Mouse (Mus musculus) kidney, postnatal 0 days (tissue): ENCODE measurements around the gene Fam240b. TPM values are rescaled to one million over a fixed set of nuclear protein-coding genes. Genes with fewer than 3 reads are reported as not detected.

Experiments
- ATAC-seq: fragments of 200-750 bp; cut with Nextera tagmentation; replicated peaks from 2 replicates; pipeline ENCODE4 v1.8.0; 2017; ENCODE audit warnings: low read depth, moderate number of reproducible peaks, moderate TSS enrichment, moderate library complexity; ENCODE audit not compliant: low FRiP score
- DNase-seq: peaks from one replicate; pipeline ENCODE4 v3.0.0-alpha.2; 2016; ENCODE audit warnings: low spot score
- H3K27ac ChIP-seq: fragments of 300-500 bp; sonication (generic); 2 replicates; pipeline ENCODE4 v1.5.1; 2014; ENCODE audit warnings: mild to moderate bottlenecking
- H3K27me3 ChIP-seq: fragments of 300-500 bp; sonication (generic); 2 replicates; pipeline ENCODE4 v1.6.1; 2014; ENCODE audit warnings: low read length, mixed read lengths; ENCODE audit not compliant: insufficient read depth
- H3K36me3 ChIP-seq: fragments of 300-500 bp; sonication (generic); 2 replicates; pipeline ENCODE4 v1.6.1; 2014; ENCODE audit warnings: low read length, mixed read lengths; ENCODE audit not compliant: insufficient read depth
- H3K4me1 ChIP-seq: fragments of 300-500 bp; sonication (generic); replicated peaks from 2 replicates; pipeline ENCODE4 v1.6.1; 2014; ENCODE audit warnings: antibody characterized with exemption, low read length, mixed read lengths; ENCODE audit not compliant: insufficient read depth
- H3K4me2 ChIP-seq: fragments of 300-500 bp; sonication (generic); 2 replicates; pipeline ENCODE4 v1.6.1; 2014; ENCODE audit warnings: mild to moderate bottlenecking, low read length, moderate library complexity, mixed read lengths
- H3K4me3 ChIP-seq: fragments of 300-500 bp; sonication (generic); replicated peaks from 2 replicates; pipeline ENCODE4 v1.5.1; 2014; ENCODE audit warnings: low read depth, low read length
- H3K9ac ChIP-seq: fragments of 300-500 bp; sonication (generic); 2 replicates; pipeline ENCODE4 v1.6.1; 2014; ENCODE audit warnings: low read depth, low read length
- H3K9me3 ChIP-seq: fragments of 300-500 bp; sonication (generic); replicated peaks from 2 replicates; pipeline ENCODE4 v1.6.1; 2016; ENCODE audit warnings: low read length, inconsistent platforms, mixed read lengths
- CTCF ChIP-seq: IDR thresholded peaks from 2 replicates; pipeline ENCODE4 v1.5.1; 2016; ENCODE audit warnings: antibody characterized with exemption, low read depth, mild to moderate bottlenecking, moderate library complexity
- WGBS: fragments of 180-500 bp; shearing (Covaris S2); extraction: QIAGEN DNeasy Blood & Tissue Kit; methylation state at CpG from one replicate; pipeline ENCODE4 v1.1.7; 2014; 5-methylcytosine and 5-hydroxymethylcytosine counted together
- polyA plus RNA-seq: library from polyadenylated mRNA; unstranded; fragments of >200 nt; fragmentation: Nextera tagmentation; extraction: Ambion mirVana; gene quantifications from 2 replicates; pipeline ENCODE4 v1.2.1, GENCODE M21; 2015

Gene Fam240b
- polyA plus RNA-seq, 1 experiment from 2014 or later = 0.28 TPM

DNA sequence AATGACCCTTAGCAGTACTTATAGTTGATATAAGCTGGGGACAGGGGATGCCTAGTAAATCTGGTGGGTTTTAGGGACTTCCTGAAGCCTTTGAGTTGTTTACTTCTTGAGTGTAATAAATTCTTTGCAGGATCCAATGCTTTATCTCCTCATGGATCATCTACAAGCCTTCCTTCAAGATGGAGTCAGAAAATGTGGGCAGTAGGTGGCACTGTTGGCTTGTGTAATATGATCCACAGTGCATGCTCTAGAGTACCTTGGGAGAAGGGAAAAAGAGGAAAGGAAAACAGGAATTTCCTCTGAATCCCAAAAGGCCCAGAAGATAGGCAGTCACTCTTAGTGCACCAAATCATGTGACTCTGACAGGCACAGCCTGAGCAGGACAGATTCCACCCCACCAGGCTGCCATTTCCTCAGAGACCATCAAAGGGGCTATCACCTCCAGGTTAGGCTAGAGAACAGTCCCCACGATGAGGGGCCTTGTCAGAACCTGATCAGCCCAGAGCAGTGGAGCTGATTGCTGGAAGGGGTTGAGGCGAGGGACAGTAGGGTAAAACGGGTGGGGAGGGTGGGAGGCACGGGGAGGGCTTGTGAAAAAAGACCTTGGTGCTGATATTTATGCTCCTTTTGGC lies 54.2 kb downstream of the Fam240b start:
- Histone ChIP-seq H3K27ac (no peak overlapping the region), H3K4me3 (no peak overlapping the region), H3K4me2 (no peak overlapping the region), H3K9me3 (no peaks in the 10 kb centered on the region), H3K36me3 (no peaks in the 10 kb centered on the region), H3K9ac (no peak overlapping the region), H3K27me3 (no peaks in the 10 kb centered on the region), H3K4me1 (no peaks in the 10 kb centered on the region)
- peak; percentile 49 for ATAC-seq
- DNase-seq = peak; percentile 75
- 44% methylated on average over 4 of the region's 4 CpGs for WGBS
- TF ChIP-seq CTCF = peak; percentile 77

DNA sequence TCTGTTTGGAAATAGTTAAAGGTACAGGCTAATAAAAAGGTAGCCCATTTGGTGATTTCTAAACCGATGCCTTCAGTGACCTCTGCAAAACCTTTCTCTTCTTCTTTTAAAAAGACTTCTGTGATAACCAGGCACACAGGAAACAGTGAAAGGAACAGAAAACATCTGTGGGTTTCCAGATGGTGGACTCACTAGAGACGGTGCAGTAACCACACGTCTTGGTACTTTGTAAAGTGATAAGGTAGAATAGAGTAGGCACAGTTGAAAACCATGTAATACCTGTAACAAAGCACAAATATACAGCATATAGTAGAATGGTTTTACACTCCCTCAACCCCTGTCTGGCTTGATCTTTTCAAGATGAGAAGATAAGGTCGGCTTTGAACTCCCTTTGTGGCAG lies 57.0 kb downstream of the Fam240b start:
- Histone ChIP-seq H3K4me3 (no peak overlapping the region), H3K4me2 (no peak overlapping the region), H3K36me3 (no peaks in the 10 kb centered on the region), H3K9me3 (no peaks in the 10 kb centered on the region), H3K4me1 (no peaks in the 10 kb centered on the region), H3K27me3 (no peaks in the 10 kb centered on the region), H3K27ac (no peak overlapping the region), H3K9ac (no peak overlapping the region)
- TF ChIP-seq CTCF = no peak
- 59% methylated on average over 4 of the region's 4 CpGs for WGBS
- ATAC-seq = no peak
- no peak for DNase-seq

DNA sequence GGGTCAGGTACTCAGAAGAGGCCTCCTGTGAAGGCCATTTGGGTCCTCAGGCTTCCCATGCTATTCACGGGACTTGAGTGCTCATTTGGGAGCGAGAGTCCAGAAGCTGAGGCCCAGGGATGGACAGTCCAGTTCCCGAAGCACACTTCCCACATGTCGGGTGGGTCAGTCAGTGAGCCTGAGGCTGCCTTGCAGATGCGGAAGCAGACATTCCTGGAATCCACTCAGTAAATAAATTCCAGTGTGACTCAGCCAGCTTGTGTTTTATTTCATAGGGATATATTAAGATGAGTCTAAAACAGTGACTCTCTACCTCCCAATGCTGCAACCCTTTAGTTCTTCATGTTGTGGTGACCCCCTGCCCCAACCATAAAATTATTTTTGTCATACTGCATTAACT lies 58.1 kb downstream of the Fam240b start:
- DNase-seq (no peak), ATAC-seq (no peak)
- H3K4me3 ChIP-seq = no peak overlapping the region
- 77% methylated on average over 5 of the region's 5 CpGs for WGBS
- H3K9ac ChIP-seq = no peak overlapping the region
- no peaks in the 10 kb centered on the region for H3K36me3 ChIP-seq
- no peaks in the 10 kb centered on the region for H3K27me3 ChIP-seq
- H3K4me2 ChIP-seq = no peak overlapping the region
- TF ChIP-seq CTCF = no peak
- H3K27ac ChIP-seq = no peak overlapping the region
- H3K9me3 ChIP-seq = no peaks in the 10 kb centered on the region
- no peaks in the 10 kb centered on the region for H3K4me1 ChIP-seq

DNA sequence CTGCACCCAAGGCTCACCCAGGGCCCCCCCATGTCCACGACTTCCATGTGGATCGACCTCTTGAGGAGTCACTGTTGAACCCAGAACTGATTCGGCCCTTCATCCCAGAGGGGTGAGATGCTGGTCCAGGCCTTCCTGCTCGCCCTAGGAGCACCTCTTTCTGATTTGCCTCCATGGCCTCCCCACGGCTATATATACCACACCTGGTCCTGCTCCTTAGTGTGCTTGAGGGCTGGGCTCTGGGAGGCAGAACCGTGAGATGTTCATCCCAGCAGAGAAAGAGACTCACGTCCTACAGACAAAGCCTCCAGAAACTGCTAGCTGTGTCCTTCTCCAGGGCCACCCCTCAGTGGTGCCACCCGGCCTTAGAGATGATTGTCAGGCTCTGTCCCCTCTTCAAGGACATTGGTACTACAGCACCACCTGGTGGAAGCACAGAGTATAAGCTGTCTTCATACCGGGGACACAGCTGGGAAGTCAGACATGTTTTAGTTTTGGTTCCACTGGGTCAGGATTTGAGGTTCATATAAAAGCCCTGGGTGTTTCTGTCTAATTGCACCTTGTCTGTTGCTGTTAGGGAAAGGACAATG lies 58.6 kb downstream of the Fam240b start:
- Histone ChIP-seq H3K27me3 (no peaks in the 10 kb centered on the region), H3K4me2 (no peak overlapping the region), H3K27ac (no peak overlapping the region), H3K4me1 (no peaks in the 10 kb centered on the region), H3K36me3 (no peaks in the 10 kb centered on the region), H3K9me3 (no peaks in the 10 kb centered on the region), H3K4me3 (no peak overlapping the region), H3K9ac (no peak overlapping the region)
- peak; percentile 90 for DNase-seq
- peak; percentile 51 for ATAC-seq
- 61% methylated on average over 9 of the region's 9 CpGs for WGBS
- TF ChIP-seq CTCF = peak; percentile 95

DNA sequence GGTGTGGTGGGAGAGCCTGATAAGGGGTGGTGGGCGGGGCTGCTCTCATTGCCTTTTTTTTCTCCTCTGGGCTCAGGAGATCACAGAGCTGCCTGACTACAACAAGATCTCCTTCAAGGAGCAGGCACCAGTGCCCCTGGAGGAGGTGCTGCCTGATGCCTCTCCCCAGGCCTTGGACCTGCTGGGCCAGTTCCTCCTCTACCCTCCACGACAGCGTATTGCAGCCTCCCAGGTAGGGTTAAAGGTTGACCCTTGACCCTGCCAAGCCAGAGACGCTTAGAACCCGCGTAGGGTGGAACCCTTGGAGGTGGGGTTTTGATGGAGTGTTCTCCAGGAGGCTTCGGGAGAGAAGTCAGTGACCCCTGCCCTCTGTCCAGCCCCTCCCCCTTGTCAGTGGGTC lies 59.8 kb downstream of the Fam240b start:
- no peak overlapping the region for H3K9ac ChIP-seq
- no peaks in the 10 kb centered on the region for H3K27me3 ChIP-seq
- no peak for TF ChIP-seq CTCF
- DNase-seq (no peak), ATAC-seq (0 out of 2 replicates have a peak, but pooled peaks have one; percentile 16)
- 0 out of 2 replicates have a peak, but pooled peaks cover 3% of the 10 kb centered on the region for H3K4me1 ChIP-seq
- no peaks in the 10 kb centered on the region for H3K9me3 ChIP-seq
- no peak overlapping the region for H3K27ac ChIP-seq
- no peak overlapping the region for H3K4me2 ChIP-seq
- no peak overlapping the region for H3K4me3 ChIP-seq
- 62% methylated on average over 7 of the region's 7 CpGs for WGBS
- no peaks in the 10 kb centered on the region for H3K36me3 ChIP-seq

DNA sequence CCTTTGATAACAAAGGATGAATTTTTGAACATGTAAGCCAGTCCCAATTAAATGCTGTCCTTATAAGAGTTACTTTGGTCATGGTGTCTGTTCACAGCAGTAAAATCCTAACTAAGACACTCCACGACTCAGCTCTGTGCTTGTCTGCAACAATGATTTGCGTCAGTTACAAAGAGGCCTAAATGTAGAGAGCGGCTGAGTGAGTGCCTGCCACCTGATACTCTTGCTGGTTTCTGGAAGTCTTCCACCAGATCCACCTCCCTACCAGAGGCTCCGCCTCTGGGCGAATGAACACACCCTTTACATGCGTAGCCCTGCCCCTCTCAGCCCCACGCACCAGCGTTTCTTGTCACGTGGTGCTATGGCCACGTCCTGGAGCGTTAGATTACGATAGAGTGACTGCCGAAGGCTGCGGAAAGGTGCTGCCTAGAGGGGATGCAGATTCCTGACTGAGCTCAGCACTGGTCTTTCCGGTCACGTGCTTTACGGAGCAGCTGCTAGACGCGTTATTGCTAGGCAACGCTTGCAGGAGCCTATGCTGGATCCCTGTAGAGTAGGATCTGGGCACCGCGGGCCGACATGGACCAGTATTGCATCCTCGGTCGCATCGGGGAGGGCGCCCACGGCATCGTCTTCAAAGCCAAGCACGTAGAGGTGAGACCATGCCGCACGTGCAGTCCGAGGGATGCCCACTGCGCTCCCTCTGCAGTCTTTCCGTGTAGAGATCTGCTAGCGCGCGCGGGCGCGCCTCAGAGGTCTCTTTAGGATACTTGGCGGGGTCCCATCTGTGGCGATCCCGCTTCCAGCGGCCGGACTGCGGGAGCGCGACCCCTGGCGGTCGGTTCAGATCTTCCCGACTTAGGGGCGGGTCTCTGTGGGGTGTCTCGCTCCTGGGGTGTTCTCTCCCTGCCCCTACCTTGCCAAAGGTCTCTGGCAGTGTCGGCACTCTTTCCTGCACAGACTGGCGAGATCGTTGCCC lies 65.3 kb downstream of the Fam240b start, which contains the start of gene Cdk20:
Cdk20 (plus strand) TSS at position 298 of the 979 bp plus-strand sequence.
- peak; percentile 86 for TF ChIP-seq CTCF
- Histone ChIP-seq H3K36me3 (no peaks in the 10 kb centered on the region), H3K27ac (peak within 1 kb of the TSS; percentile 87), H3K9me3 (no peaks in the 10 kb centered on the region), H3K4me2 (peak within 1 kb of the TSS; percentile 90), H3K27me3 (no peaks in the 10 kb centered on the region), H3K9ac (peak within 1 kb of the TSS; percentile 64), H3K4me3 (peak within 1 kb of the TSS; percentile 59), H3K4me1 (0 out of 2 replicates have a peak, but pooled peaks cover 3% of the 10 kb centered on the region)
- DNase-seq = peak; percentile 98
- peak; percentile 100 for ATAC-seq
- WGBS = under 1% methylated on average over 54 of the region's 57 CpGs

Other genes with a start within 250 kb of the Fam240b start
- 7.3 and 8.5 TPM in 2 replicates for gene Cdc14b, start 222.5 kb downstream of the Fam240b start, polyA plus RNA-seq
- gene Aaed1, start 185.1 kb downstream of the Fam240b start, polyA plus RNA-seq = 53.9 and 56.2 TPM in 2 replicates
- 482 and 514 TPM in 2 replicates for gene Ctsl, start 126.9 kb downstream of the Fam240b start, polyA plus RNA-seq
- 6.6 and 8.1 TPM in 2 replicates for gene Cdk20, start 65.5 kb downstream of the Fam240b start, polyA plus RNA-seq